Mouse (Mus musculus) macrophage (primary cell): ENCODE results near the gene Frat1. TPM values are rescaled to one million over a fixed set of nuclear protein-coding genes. Genes with fewer than 3 reads are reported as not detected.

Experiments
- H3K27ac ChIP-seq: fragments of 350-480 bp; formaldehyde crosslinking; 2 replicates; pipeline ENCODE4 v1.9.0; 2021
- H3K36me3 ChIP-seq: fragments of 350-480 bp; formaldehyde crosslinking; 2 replicates; pipeline ENCODE4 v1.9.0; 2021; ENCODE audit errors: inconsistent target
- H3K4me3 ChIP-seq: fragments of 350-480 bp; formaldehyde crosslinking; 2 replicates; pipeline ENCODE4 v1.9.0; 2021; ENCODE audit errors: inconsistent target
- H3K79me2 ChIP-seq: fragments of 350-480 bp; formaldehyde crosslinking; 2 replicates; pipeline ENCODE4 v1.9.0; 2021; ENCODE audit errors: inconsistent target
- WGBS: methylation state at CpG from one replicate; pipeline ENCODE4 v1.1.7; 2026; ENCODE audit warnings: inconsistent platforms; ENCODE audit not compliant: missing documents; 5-methylcytosine and 5-hydroxymethylcytosine counted together
- polyA plus RNA-seq: library from polyadenylated mRNA; stranded (reverse); fragments of 250-400 nt; gene quantifications from 3 replicates; pipeline ENCODE4 v1.2.4, GENCODE M21; 2018; ENCODE audit warnings: inconsistent platforms

Gene Frat1
- polyA plus RNA-seq, 1 experiment from 2014 or later, result 1.3 TPM

- peaks cover 14% of the 10 kb centered on the region for H3K36me3 ChIP-seq
- H3K27ac ChIP-seq, result no peak overlapping the region
- no peaks in the 10 kb centered on the region for H3K79me2 ChIP-seq
- 86% methylated on average over 2 of the region's 2 CpGs for WGBS
- H3K4me3 ChIP-seq, result no peak overlapping the region
Observed at GRCm38 (mm10) chr19:41872285-41872684, 42.5 kb downstream of the Frat1 start.

GRCm38 (mm10) chr19:41874356-41874755, 44.6 kb downstream of the Frat1 start:
- no peak overlapping the region for H3K27ac ChIP-seq
- 89% methylated on average over 14 of the region's 14 CpGs for WGBS
- H3K79me2 ChIP-seq, result no peaks in the 10 kb centered on the region
- peaks cover 17% of the 10 kb centered on the region for H3K36me3 ChIP-seq
- H3K4me3 ChIP-seq, result no peak overlapping the region

GRCm38 (mm10) chr19:41881842-41882241, 52.1 kb downstream of the Frat1 start:
- Histone ChIP-seq H3K79me2 (no peaks in the 10 kb centered on the region), H3K27ac (no peak overlapping the region), H3K4me3 (no peak overlapping the region), H3K36me3 (peaks cover 26% of the 10 kb centered on the region; the same call in 1 of the 2 replicates)
- 91% methylated on average over 4 of the region's 4 CpGs for WGBS

Other genes with a start within 250 kb of the Frat1 start
- gene Gm340, start 247.6 kb upstream of the Frat1 start, polyA plus RNA-seq, result 3.5 to 6.2 TPM (median 4.9 TPM) in 3 replicates
- gene Slit1, start 86.3 kb upstream of the Frat1 start, polyA plus RNA-seq, result 1.2 to 6.7 TPM (median 3.4 TPM) in 3 replicates
- 95.1 to 159 TPM (median 112 TPM) in 3 replicates for gene Arhgap19, start 27.9 kb upstream of the Frat1 start, polyA plus RNA-seq
- 0.41 to 4.5 TPM (median 3.0 TPM) in 3 replicates for gene Frat2, start 18.2 kb downstream of the Frat1 start, polyA plus RNA-seq
- 3.8 to 15.5 TPM (median 6.8 TPM) in 3 replicates for gene Rrp12, start 66.2 kb downstream of the Frat1 start, polyA plus RNA-seq
- gene Pgam1, start 82.0 kb downstream of the Frat1 start, polyA plus RNA-seq, result 316 to 518 TPM (median 374 TPM) in 3 replicates
- gene Exosc1, start 103.5 kb downstream of the Frat1 start, polyA plus RNA-seq, result 15.3 to 37.7 TPM (median 36.0 TPM) in 3 replicates
- 17.4 to 32.6 TPM (median 29.9 TPM) in 3 replicates for gene Zdhhc16, start 103.5 kb downstream of the Frat1 start, polyA plus RNA-seq
- gene Mms19, start 151.2 kb downstream of the Frat1 start, polyA plus RNA-seq, result 20.9 to 26.5 TPM (median 24.4 TPM) in 3 replicates
- 25.8 to 42.9 TPM (median 41.2 TPM) in 3 replicates for gene Ubtd1, start 151.8 kb downstream of the Frat1 start, polyA plus RNA-seq
- gene Ankrd2, start 206.0 kb downstream of the Frat1 start, polyA plus RNA-seq, result not detected in 3 replicates
- 1.3 to 2.2 TPM (median 1.9 TPM) in 3 replicates for gene Hoga1, start 215.6 kb downstream of the Frat1 start, polyA plus RNA-seq
- 0.19 to 0.27 TPM (median 0.27 TPM) in 3 replicates for gene 4933411K16Rik, start 222.3 kb downstream of the Frat1 start, polyA plus RNA-seq